ENCODE assay signal across 8 mouse cellular contexts in genomic region chr11:29373050-29373395, GRCm38 (mm10). TPM values are rescaled to one million over a fixed set of nuclear protein-coding genes. Genes with fewer than 3 reads are reported as not detected.
DNase-seq lines count a peak whose midpoint lies in the region; ATAC-seq and TF ChIP-seq lines count a peak whose summit lies in the region.

No protein-coding gene starts in this region.

- TF ChIP-seq CTCF in testis, adult 2 months (IDR thresholded peaks at IDR 0.05; ENCODE audit: control insufficient read depth, insufficient read depth, insufficient replicate concordance, low read depth, low read length) = no peak

- no peak for DNase-seq in testis, postnatal 14 days (ENCODE audit: low spot score)
- DNase-seq in liver, embryonic 13.5 days = no peak
- DNase-seq in frontal cortex, postnatal 36 days (ENCODE audit: low spot score in 2 of 2) = no peak
- DNase-seq in adrenal gland, postnatal 4 days (ENCODE audit: low spot score in 2 of 2) = no peak
- no peak for DNase-seq in cerebellum, adult 11 months

- TF ChIP-seq POLR2A in testis, adult 2 months (IDR thresholded peaks at IDR 0.05; ENCODE audit: control insufficient read depth, low read depth, low read length) = no peak

- no peak overlapping the region for H3K27ac ChIP-seq in testis, adult 2 months (ENCODE audit: control insufficient read depth, insufficient read depth, low read depth, low read length)
- no peak overlapping the region for H3K27ac ChIP-seq in liver, embryonic 13.5 days

- H3K4me2 ChIP-seq in liver, embryonic 13.5 days = peak overlapping the region; percentile 91

- ATAC-seq in erythroblast, adult 5-6 weeks (replicated peaks; ENCODE audit: low FRiP score, poor library complexity, severe bottlenecking) = no peak
- no peak for ATAC-seq in liver, embryonic 13.5 days (ENCODE audit: low read depth)

- H3K27me3 ChIP-seq in erythroblast, embryonic 14.5 days (ENCODE audit: control insufficient read depth) = peaks cover 26% of the 10 kb centered on the region
- no peaks in the 10 kb centered on the region for H3K27me3 ChIP-seq in testis, adult 2 months (ENCODE audit: control insufficient read depth, insufficient read depth, low read length)
- no peaks in the 10 kb centered on the region for H3K27me3 ChIP-seq in liver, embryonic 13.5 days

- H3K4me1 ChIP-seq in erythroblast, embryonic 14.5 days (ENCODE audit: control insufficient read depth) = peaks cover 19% of the 10 kb centered on the region
- peaks cover 2% of the 10 kb centered on the region; the same call in 1 of the 2 replicates for H3K4me1 ChIP-seq in testis, adult 2 months (ENCODE audit: control insufficient read depth, insufficient read depth, low read length)
- peaks cover 8% of the 10 kb centered on the region for H3K4me1 ChIP-seq in liver, embryonic 13.5 days (replicated peaks)

- H3K9ac ChIP-seq in liver, embryonic 13.5 days = peak overlapping the region; percentile 87

- WGBS in liver, embryonic 13.5 days (ENCODE audit: insufficient replicate concordance) = 5% methylated on average over 11 of the region's 11 CpGs

- H3K36me3 ChIP-seq in erythroblast, embryonic 14.5 days (ENCODE audit: control insufficient read depth) = no peaks in the 10 kb centered on the region
- no peaks in the 10 kb centered on the region for H3K36me3 ChIP-seq in testis, adult 2 months (ENCODE audit: control insufficient read depth, insufficient read depth, low read length)
- H3K36me3 ChIP-seq in liver, embryonic 13.5 days = no peaks in the 10 kb centered on the region

- H3K9me3 ChIP-seq in erythroblast, embryonic 14.5 days (ENCODE audit: control insufficient read depth, low read length) = no peaks in the 10 kb centered on the region
- no peaks in the 10 kb centered on the region for H3K9me3 ChIP-seq in liver, embryonic 13.5 days (replicated peaks)

- peak overlapping the region; percentile 92 for H3K4me3 ChIP-seq in erythroblast, embryonic 14.5 days (replicated peaks)
- peak overlapping the region; percentile 92 for H3K4me3 ChIP-seq in testis, adult 2 months (ENCODE audit: control insufficient read depth, low read depth, low read length)
- peak overlapping the region; percentile 91 for H3K4me3 ChIP-seq in liver, embryonic 13.5 days (replicated peaks)

RNA-seq across cellular contexts. Expression of gene Ccdc88a, which starts 0.4 kb away (rescaled TPM):
- polyA plus RNA-seq in erythroblast, embryonic 14.5 days (2012) = 0.19 and 0.33 TPM in 2 replicates
- 14.6 and 15.0 TPM in 2 replicates for total RNA-seq in erythroblast, adult 5-6 weeks (2015; ENCODE audit: low replicate concordance)
- 12.3 and 15.4 TPM in 2 replicates for total RNA-seq in erythroblast, adult 5-6 weeks (2017; ENCODE audit: low replicate concordance)
- 13.4 and 16.1 TPM in 2 replicates for polyA plus RNA-seq in testis, adult 2 months (2012; rRNA removed)
- polyA plus RNA-seq in liver, embryonic 13.5 days (2015; fragmentation: Nextera tagmentation; extraction: Ambion mirVana) = 5.0 and 5.2 TPM in 2 replicates
- 10 to 100 TPM; 26.4 to 26.9 TPM for total RNA-seq in adrenal gland, postnatal 4 days (2021)
